Mouse (Mus musculus): ENCODE results near the gene Ppm1b.

DNA sequence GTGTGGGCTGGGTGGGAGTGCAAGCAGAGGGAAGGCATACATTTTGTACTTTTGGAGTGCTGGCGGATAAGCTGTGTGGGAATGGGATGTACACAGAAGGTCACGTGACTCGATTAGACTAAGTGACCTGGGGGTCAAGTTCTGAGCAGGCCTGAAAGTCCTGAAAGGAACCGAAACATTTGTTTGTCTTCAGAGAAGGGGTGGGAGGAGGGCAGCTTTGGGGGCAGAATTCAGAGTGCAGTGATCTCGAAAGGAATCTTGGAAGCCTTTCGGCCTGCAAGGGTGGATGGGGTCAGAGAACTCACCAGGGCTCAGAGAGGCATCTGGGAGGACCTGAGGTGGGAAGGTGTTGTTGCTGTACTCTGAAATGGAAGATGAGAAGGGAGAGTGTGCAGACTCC is 85.9 kb downstream of the Ppm1b start:
- TF ChIP-seq FLI1 (IDR thresholded peaks at IDR 0.05; ENCODE audit: low read length), result no peak
- TF ChIP-seq GATA1 (IDR thresholded peaks at IDR 0.05; ENCODE audit: borderline replicate concordance, low read length), result no peak
